Mouse (Mus musculus) lung, postnatal 0 days (tissue): ENCODE results near the gene Hrh2.

Experiments
- CTCF ChIP-seq: IDR thresholded peaks from 2 replicates; pipeline ENCODE4 v1.5.1; 2016; ENCODE audit warnings: antibody characterized with exemption, mild to moderate bottlenecking
- EP300 ChIP-seq: IDR thresholded peaks from 2 replicates; pipeline ENCODE4 v1.6.1; 2016; ENCODE audit warnings: antibody characterized with exemption, mild to moderate bottlenecking, control low read depth

DNA sequence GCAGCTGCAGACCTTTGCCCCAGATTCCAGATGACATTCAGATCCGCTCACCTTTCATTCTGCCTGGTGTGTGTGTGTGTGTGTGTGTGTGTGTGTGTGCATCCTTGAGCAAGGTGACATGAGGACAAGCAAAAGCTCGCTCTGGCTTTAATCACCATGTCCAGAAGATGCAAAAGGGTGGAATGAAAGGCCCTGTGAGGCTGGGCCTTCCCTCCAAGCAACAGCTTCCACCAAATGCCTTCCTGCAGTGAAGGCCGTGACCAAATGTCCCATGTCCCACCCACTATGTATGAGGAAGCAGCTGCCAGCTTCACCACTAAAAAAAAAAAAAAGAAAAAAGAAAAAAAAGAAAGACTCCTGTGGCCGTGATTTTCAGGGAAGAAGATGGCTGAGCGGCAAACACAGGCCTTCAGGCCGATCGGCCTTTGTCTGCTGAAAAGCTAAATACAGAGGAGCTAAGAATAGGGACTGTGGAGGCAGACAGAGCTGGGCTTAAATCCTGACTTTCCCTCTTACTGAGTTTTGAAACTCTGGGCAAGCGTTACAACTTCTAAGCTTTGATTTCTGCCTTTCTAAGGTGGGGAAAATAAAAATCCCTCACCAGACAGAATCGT lies 14.3 kb downstream of the Hrh2 start:
- TF ChIP-seq CTCF = no peak
- TF ChIP-seq EP300 = no peak
